Mouse (Mus musculus): Measurements from ENCODE around the gene Slco2b1.

Gene Slco2b1

GRCm38 (mm10) chr7:99649585-99649984 lies 61.6 kb downstream of the Slco2b1 start:
- no peak for DNase-seq (ENCODE audit: low spot score in 2 of 2)

- DNase-seq (ENCODE audit: low spot score in 2 of 2), result peak in 1 of 2 experiments; percentile 35
Observed at GRCm38 (mm10) chr7:99648623-99649022, 62.5 kb downstream of the Slco2b1 start.

GRCm38 (mm10) chr7:99644701-99645100 lies 66.4 kb downstream of the Slco2b1 start:
- no peak for DNase-seq (ENCODE audit: low spot score in 2 of 2)

DNA sequence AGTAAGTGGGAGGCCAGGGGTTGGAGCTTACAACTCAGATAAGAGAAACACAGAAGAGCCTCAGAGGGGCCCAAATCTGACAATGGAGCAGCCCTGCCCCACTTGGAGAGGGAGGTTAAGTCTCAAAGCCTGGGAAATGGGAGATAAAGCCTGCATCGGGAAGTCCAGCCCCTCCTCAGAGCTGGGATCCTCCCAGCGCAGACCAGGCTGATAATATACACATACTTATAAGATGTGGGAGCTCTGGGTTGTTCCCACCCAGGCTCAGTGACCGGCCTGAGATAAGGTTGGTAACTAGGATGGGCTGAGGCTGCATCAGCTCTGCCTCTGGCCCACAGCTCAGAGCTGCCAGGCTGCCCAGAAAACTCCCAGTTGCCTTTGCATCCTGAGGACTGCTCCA lies 69.1 kb downstream of the Slco2b1 start:
- DNase-seq (ENCODE audit: low spot score in 2 of 2), result no peak

DNA sequence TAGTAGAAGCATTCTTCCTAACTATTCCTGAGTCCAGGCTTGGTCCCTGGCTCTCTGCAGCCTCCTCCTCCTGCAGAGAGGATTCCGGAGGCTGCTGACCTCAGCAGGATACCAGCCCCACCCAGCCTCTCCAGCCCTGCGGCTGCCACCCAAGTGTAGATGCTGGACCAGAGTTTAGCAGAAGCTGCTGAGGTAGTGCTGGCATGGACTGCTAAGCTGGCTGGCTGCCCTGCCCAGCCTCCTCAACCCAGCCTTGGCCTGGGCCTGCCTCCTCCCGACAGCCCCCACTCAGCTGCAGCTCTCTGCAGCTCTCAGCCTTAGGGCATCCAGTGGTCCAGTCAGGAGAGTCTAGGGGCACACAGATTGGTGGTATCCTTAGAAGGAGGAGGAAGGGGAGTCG lies 69.9 kb downstream of the Slco2b1 start:
- no peak for DNase-seq (ENCODE audit: low spot score in 2 of 2)

GRCm38 (mm10) chr7:99633966-99634665 lies 77.0 kb downstream of the Slco2b1 start:
- DNase-seq (ENCODE audit: low spot score in 2 of 2), result no peak

GRCm38 (mm10) chr7:99632286-99632685 lies 78.9 kb downstream of the Slco2b1 start:
- no peak for DNase-seq (ENCODE audit: low spot score in 2 of 2)

DNA sequence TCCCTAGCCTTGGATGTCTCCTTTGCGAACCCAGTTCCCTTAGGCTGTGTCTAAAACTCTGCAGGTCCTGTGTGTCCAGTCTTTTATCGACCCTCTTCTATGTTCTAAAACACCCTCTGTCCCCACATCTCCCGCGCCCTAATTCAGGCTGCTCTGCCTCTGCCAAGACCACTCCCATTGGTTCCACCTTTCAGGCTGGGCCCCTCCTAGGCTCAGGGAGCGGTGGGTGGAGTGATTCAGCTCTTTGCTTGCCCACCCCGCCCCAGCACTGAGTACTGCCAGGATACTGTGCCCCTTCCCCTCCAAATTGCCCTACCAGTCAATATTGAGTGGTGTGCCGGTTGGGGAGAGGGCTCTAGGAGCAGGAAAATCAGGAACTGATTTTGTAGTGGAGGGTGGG lies 83.8 kb downstream of the Slco2b1 start:
- DNase-seq (ENCODE audit: low spot score in 2 of 2), result no peak

DNA sequence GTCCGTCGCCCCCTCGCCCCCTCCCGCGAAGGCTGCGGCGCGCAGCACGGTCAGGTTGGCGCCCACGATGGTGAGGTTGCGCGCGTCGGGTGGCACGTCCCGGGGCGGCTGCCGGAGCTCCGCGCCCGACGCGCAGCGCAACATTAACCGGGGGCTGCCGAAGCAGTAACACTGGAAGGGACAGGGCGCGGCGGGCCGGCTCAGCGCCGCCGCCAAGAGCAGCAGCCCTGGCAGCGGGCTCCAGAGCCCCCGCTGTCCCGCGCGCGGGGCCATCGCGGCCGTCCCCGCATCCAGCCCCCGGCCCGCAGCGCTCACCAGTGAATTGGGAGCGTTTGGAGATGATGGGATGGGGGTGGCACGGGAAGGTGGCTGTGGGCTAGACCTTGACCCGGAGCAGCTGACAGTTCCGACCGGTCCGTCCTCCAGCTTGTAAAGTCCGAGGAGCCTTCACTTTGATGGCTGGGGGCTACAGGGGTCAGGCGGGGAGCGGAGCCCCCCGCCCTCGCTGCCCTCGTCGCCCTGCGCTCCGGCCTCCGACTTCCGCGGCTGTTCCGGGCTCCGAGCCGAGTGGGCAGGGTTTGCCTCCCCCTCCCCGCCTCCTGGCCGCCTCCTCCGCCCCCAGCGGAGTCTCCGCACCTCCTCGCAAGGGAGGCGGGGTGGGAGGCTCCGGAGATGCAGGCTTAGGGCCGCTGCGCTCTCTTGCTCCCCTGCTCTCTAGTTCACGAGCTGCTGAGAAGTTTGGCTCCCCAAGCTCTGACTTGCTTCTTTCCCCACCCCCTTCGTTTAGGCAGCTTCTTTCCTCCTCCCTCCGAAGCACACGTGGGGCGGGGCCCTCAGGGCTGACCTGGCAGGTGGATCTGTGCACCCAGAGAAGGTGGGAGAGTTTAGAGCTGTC lies 84.5 kb downstream of the Slco2b1 start, which contains the start of gene Tpbgl:
Gene Tpbgl (minus strand): TSS at position 728 of the 895 bp plus-strand sequence.
- peak; percentile 37 to 64 for DNase-seq (ENCODE audit: low spot score in 2 of 2)

DNA sequence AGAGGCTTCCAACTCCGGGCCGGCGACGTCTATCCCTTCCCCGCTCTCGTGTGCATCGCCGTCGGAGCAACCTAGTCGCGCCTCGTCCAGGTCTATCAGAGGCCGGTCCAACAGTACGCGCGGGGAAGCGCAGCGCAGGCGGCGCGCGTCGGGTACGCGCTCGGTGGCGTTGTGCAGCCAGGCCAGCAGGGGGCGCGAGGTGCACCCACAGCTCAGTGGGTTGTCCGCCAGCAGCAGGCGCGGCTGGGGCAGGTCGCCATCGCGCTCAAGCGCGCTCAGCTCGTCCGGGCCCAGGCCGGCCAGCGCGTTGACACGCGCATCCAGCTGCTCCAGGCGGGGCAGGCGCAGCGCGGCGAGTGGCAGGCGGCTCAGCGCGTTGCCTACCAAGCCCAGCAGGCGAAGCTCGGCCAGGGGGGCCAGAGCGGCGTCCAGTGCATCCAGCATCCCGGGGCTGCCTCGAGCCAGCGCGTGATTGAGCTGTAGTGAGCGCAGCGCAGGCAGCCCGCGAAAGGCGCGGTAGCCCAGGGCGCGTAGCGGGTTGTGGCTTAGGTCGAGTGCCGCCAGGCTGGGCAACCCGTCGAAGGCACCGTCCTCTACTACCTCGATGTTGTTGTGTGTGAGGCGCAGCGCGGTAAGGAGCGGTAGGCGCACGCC lies 85.3 kb downstream of the Slco2b1 start:
- DNase-seq (ENCODE audit: low spot score in 2 of 2), result peak; percentile 83 to 88

- DNase-seq (ENCODE audit: low spot score in 2 of 2), result peak in 1 of 2 experiments; percentile 19
Observed at GRCm38 (mm10) chr7:99618860-99619259, 92.3 kb downstream of the Slco2b1 start.

- DNase-seq (ENCODE audit: low spot score in 2 of 2), result no peak
Observed at GRCm38 (mm10) chr7:99618264-99618663, 92.9 kb downstream of the Slco2b1 start.
